Mouse (Mus musculus) liver, embryonic 14.5 days (tissue): ENCODE results near the gene Dpp8. TPM values are rescaled to one million over a fixed set of nuclear protein-coding genes. Genes with fewer than 3 reads are reported as not detected.
A peak's percentile ranks its signal among the peaks of the same experiment; 100 is the strongest.

ENCODE experiments used
- ATAC-seq: fragments of 200-750 bp; cut with Nextera tagmentation; 2 replicates; pipeline ENCODE4 v1.8.0; 2017; ENCODE audit warnings: moderate number of reproducible peaks, mild to moderate bottlenecking, moderate library complexity; ENCODE audit not compliant: insufficient read depth
- DNase-seq, 3 experiments: peaks; one replicate each; pipeline ENCODE4 v3.0.0-alpha.2; 2012 to 2013; ENCODE audit warnings: low read depth in 3 of 3, low spot score in 3 of 3
- H3K27ac ChIP-seq: fragments of 300-500 bp; sonication (generic); 2 replicates; pipeline ENCODE4 v1.5.1; 2014; ENCODE audit warnings: moderate library complexity, mild to moderate bottlenecking, control low read depth, inconsistent platforms
- H3K27me3 ChIP-seq: fragments of 300-500 bp; sonication (generic); 2 replicates; pipeline ENCODE4 v1.6.1; 2014; ENCODE audit warnings: mild to moderate bottlenecking, low read length, moderate library complexity; ENCODE audit not compliant: control insufficient read depth, insufficient read depth
- H3K36me3 ChIP-seq: fragments of 300-500 bp; sonication (generic); replicated peaks from 2 replicates; pipeline ENCODE4 v1.6.1; 2014; ENCODE audit warnings: low read depth; ENCODE audit not compliant: control insufficient read depth, insufficient read depth
- H3K4me1 ChIP-seq, 2 experiments: fragments of 200-500 bp in 1 of 2; fragments of 300-500 bp in 1 of 2; sonication (generic) in 1 of 2; replicated peaks; 2 replicates each; pipeline ENCODE4 v1.6.1; 2012 to 2014; ENCODE audit warnings: antibody characterized with exemption in 1 of 2, inconsistent platforms in 1 of 2, low read length in 1 of 2; ENCODE audit not compliant: control insufficient read depth in 2 of 2, insufficient read depth in 2 of 2
- H3K4me2 ChIP-seq: fragments of 300-500 bp; sonication (generic); 2 replicates; pipeline ENCODE4 v1.6.1; 2014; ENCODE audit warnings: low read depth, mild to moderate bottlenecking, control low read depth, moderate library complexity
- H3K4me3 ChIP-seq, 2 experiments: fragments of 200-500 bp in 1 of 2; fragments of 300-500 bp in 1 of 2; sonication (generic) in 1 of 2; 2 replicates each; pipeline ENCODE4 v1.5.1; 2012 to 2014; ENCODE audit warnings: low read depth in 2 of 2, low read length in 2 of 2, mild to moderate bottlenecking in 2 of 2, control low read depth in 1 of 2, inconsistent platforms in 1 of 2, moderate library complexity in 1 of 2; ENCODE audit not compliant: insufficient read depth in 1 of 2
- H3K9ac ChIP-seq: fragments of 300-500 bp; sonication (generic); replicated peaks from 2 replicates; pipeline ENCODE4 v1.6.1; 2014; ENCODE audit warnings: mild to moderate bottlenecking, control low read depth, moderate library complexity
- H3K9me3 ChIP-seq: fragments of 300-500 bp; sonication (generic); 2 replicates; pipeline ENCODE4 v1.6.1; 2016; ENCODE audit warnings: low read length, mixed read lengths; ENCODE audit not compliant: control insufficient read depth
- CTCF ChIP-seq: IDR thresholded peaks from 2 replicates; pipeline ENCODE4 v1.5.1; 2016; ENCODE audit warnings: antibody characterized with exemption, low read depth, control low read depth
- EP300 ChIP-seq: IDR thresholded peaks from 2 replicates; pipeline ENCODE4 v1.6.1; 2016; ENCODE audit warnings: antibody characterized with exemption, low read depth
- WGBS: fragments of 180-500 bp; shearing (Covaris S2); extraction: QIAGEN DNeasy Blood & Tissue Kit; methylation state at CpG from one replicate; pipeline ENCODE4 v1.1.7; 2014; ENCODE audit not compliant: insufficient replicate concordance; 5-methylcytosine and 5-hydroxymethylcytosine counted together
- polyA plus RNA-seq, 2 experiments: library from polyadenylated mRNA; depleted of rRNA in 1 of 2; stranded (reverse) in 1 of 2; unstranded in 1 of 2; fragments of >200 nt; fragmentation: Nextera tagmentation in 1 of 2; extraction: Ambion mirVana in 1 of 2; gene quantifications; 2 replicates each; pipeline versions ENCODE4 v1.2.1 to v1.2.3; 2012 to 2014

Gene Dpp8
- polyA plus RNA-seq, 2 experiments, result 11.7 to 18.5 TPM

DNA sequence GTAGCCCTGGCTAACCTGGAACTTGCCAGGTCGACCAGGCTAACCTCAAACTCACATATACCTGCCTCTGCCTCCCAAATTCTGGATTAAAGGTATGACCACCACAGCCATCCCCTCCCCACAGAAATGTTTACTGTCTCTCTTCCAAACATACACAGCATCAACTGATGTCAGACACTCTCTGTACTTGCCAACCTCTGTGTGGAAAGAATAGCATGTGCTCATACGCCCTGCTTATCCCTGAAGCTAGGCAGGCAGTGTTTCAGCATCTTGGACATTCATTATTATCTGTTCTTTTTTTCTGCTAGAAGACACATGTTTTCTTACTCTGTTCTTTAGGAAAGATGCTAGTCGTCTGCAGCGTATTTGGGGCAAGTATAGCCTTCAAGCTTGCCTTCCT lies 14.3 kb upstream of the Dpp8 start:
- ATAC-seq, result no peak
- Histone ChIP-seq H3K27ac (peak overlapping the region; percentile 68), H3K36me3 (no peaks in the 10 kb centered on the region), H3K9ac (no peak overlapping the region; the same call in 1 of the 2 replicates), H3K9me3 (no peaks in the 10 kb centered on the region), H3K27me3 (no peaks in the 10 kb centered on the region), H3K4me1 (peaks cover 37 to 50% of the 10 kb centered on the region in 2 experiments), H3K4me2 (peak overlapping the region; percentile 97), H3K4me3 (no peak overlapping the region)
- no peak for DNase-seq
- WGBS, result 71% methylated on average over 4 of the region's 4 CpGs
- TF ChIP-seq CTCF (no peak), EP300 (no peak)

DNA sequence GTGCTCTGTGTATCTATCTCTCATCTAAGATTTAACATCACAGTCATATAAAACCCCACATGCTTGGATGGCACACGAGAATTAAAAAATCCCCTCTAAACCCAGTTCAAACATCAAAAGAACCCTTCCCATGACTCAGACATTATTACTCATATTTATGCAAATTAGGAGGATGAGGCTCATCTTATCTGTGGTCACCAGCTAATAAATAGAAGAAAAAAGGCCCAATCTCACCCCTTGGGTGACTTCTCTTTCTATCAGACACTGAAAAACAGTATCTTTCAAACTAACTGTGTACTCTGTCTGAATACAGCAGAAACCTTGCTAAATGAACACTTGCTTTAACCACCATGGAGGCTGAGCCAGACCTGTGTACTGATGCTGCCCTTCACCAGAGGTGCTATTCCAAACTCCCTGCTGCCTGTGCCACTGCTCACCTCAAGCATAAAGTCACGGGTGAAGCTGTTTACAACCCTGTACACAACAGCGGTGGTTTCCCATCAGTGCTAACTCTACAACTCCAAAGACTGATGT lies 13.6 kb upstream of the Dpp8 start:
- Histone ChIP-seq H3K4me1 (peaks cover 37 to 53% of the 10 kb centered on the region in 2 experiments), H3K4me3 (peak overlapping the region in 1 of 2 experiments; percentile 1; a peak in 1 of 4 replicates), H3K9ac (peak overlapping the region; percentile 51), H3K9me3 (no peaks in the 10 kb centered on the region), H3K27ac (peak overlapping the region; percentile 68), H3K36me3 (no peaks in the 10 kb centered on the region), H3K4me2 (peak overlapping the region; percentile 97), H3K27me3 (no peaks in the 10 kb centered on the region)
- DNase-seq (peak in 2 of 3 experiments; percentile 38 to 58), ATAC-seq (0 out of 2 replicates have a peak, but pooled peaks have one; percentile 5)
- WGBS, result 42% methylated on average over 3 of the region's 3 CpGs
- TF ChIP-seq EP300 (no peak), CTCF (no peak)

DNA sequence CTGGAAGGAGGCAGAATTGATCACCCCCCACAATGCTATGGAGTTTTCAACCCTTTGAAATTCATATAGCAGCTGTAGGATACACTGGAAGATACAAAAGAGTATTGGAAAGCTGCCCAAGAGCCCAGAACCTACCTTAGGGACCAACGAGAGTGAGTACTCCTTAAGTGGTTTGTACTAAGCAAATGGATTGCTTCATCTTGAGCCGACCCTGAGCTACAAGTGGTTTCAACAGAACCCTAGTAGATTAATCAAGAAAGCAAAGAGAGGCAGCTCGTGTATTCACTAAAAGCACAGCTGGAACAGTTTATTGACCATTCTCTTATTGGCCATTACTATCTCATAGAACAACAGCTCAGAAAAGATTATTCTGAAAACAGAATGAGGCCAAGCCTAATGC lies 13.1 kb upstream of the Dpp8 start:
- Histone ChIP-seq H3K4me3 (peak overlapping the region in 1 of 2 experiments; percentile 1; a peak in 2 of 4 replicates), H3K36me3 (no peaks in the 10 kb centered on the region), H3K9me3 (no peaks in the 10 kb centered on the region), H3K27me3 (no peaks in the 10 kb centered on the region), H3K4me1 (peaks cover 37 to 53% of the 10 kb centered on the region in 2 experiments), H3K27ac (peak overlapping the region; percentile 68), H3K9ac (peak overlapping the region; percentile 51), H3K4me2 (peak overlapping the region; percentile 97)
- WGBS, result 41% methylated on average over 3 of the region's 3 CpGs
- ATAC-seq (no peak), DNase-seq (no peak)
- TF ChIP-seq CTCF (no peak), EP300 (no peak)

DNA sequence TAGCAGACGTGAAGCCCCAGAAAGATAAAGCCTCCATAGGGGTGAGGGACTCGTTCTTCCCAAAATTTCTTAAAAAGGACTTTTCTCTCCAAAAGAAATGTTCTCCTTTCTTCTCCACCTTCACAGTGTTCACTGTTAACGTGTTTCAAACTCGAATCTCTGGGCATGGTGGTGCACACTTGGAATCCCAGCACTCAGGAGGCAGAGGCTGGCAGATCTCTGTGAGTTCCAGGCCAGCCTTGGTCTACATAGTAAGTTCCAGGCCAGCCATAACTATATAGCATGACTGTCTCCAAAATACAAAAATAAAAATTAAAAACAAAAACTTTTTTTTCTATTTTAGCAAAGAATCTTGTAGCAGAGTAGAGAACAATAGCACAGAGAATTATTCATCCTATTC lies 12.1 kb upstream of the Dpp8 start:
- H3K4me2 ChIP-seq, result peak overlapping the region; percentile 97
- H3K4me1 ChIP-seq, result peaks cover 37 to 49% of the 10 kb centered on the region in 2 experiments
- H3K9ac ChIP-seq, result peak overlapping the region; percentile 51
- H3K27ac ChIP-seq, result peak overlapping the region; percentile 68
- no peak for TF ChIP-seq CTCF
- TF ChIP-seq EP300, result no peak
- no peak for ATAC-seq
- no peaks in the 10 kb centered on the region for H3K36me3 ChIP-seq
- DNase-seq, result no peak
- H3K4me3 ChIP-seq, result peak overlapping the region in 1 of 2 experiments; percentile 92; a peak in 2 of 4 replicates
- H3K9me3 ChIP-seq, result no peaks in the 10 kb centered on the region
- WGBS, result 43% methylated on average over 4 of the region's 4 CpGs
- H3K27me3 ChIP-seq, result no peaks in the 10 kb centered on the region

DNA sequence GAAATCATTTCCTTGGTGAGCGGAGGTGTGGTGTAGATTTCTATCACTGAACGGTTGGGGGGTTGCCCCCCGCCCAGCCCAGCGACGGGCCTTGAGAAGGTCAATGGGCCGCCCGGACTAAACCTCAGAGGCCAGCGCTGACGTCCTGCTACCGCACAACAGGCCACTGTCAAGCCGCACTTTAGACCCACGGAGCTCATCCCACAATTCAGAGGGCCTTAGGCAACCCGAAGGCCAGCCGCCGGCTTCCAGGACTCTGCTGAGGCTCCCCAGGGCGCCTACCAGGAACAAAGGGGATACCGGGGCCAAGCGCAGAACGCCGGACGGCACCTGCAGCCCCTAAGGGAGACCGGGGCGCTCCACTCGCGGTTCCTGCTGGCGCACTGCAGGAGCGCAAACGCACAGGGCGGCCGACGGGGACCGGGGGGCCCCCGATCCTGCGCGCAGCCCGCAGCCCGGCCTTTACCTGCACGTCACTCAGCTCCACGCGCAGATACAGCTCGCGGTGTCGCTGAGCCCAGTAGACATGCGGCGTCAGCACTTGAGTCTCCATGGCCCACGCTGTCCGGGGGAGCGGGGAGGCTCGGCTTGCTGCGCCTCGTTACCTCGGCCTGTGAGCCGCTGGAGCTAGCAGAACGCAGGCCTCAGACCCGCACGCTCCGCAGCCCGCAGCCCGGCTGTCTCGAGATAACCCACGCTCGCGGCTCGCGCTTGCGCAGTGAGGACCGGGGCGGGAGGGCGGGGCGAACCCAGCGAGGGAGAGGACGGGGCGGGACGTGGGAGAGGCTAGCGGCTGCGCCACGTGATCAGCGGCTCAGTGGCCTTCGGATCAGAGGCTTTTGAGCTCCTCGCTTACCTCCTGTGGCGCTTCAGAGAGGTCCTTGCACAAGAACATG lies 11.0 kb upstream of the Dpp8 start, which contains the start of gene Hacd3:
Hacd3 (minus strand) TSS at position 703 of the 896 bp plus-strand sequence.
- Histone ChIP-seq H3K9ac (peak within 1 kb of the TSS; percentile 88), H3K4me3 (peak within 1 kb of the TSS; percentile 92 to 95), H3K36me3 (no peaks in the 10 kb centered on the region), H3K4me2 (peak within 1 kb of the TSS; percentile 97), H3K27me3 (no peaks in the 10 kb centered on the region), H3K4me1 (peaks cover 32 to 43% of the 10 kb centered on the region in 2 experiments), H3K27ac (peak within 1 kb of the TSS; percentile 68), H3K9me3 (no peaks in the 10 kb centered on the region)
- ATAC-seq, result peak; percentile 92
- peak; percentile 76 to 80 (median 80) for DNase-seq
- no peak for TF ChIP-seq EP300
- TF ChIP-seq CTCF, result no peak
- under 1% methylated on average over 81 of the region's 81 CpGs for WGBS
